Mouse (Mus musculus): ENCODE measurements at regions not wholly inside any gene's neighbourhood (a gene's known extent, or its start where the extent isn't known, plus 50 kb on each side); places are given as distances from the start of the nearest gene placed in this dataset.
A peak's percentile ranks its signal among the peaks of the same experiment; 100 is the strongest.
"Not testable (repeated sequence)": the region's sequence is repeated elsewhere in the genome, so short reads cannot be mapped to it uniquely, and the experiment has no call there.

GRCm38 (mm10) chr1:176504731-176505130, 229.6 kb upstream of the Pld5 start:
- not testable (repeated sequence) for DNase-seq (ENCODE audit: low spot score)

- no peak for DNase-seq (ENCODE audit: low spot score)
Measured at GRCm38 (mm10) chr1:176499010-176499650, 224.0 kb upstream of the Pld5 start.

- no peak for DNase-seq (ENCODE audit: low spot score)
Measured at GRCm38 (mm10) chr1:176468560-176468959, 193.4 kb upstream of the Pld5 start.

- no peak for DNase-seq (ENCODE audit: low spot score)
Measured at GRCm38 (mm10) chr1:176462125-176462524, 187.0 kb upstream of the Pld5 start.

- no peak for DNase-seq (ENCODE audit: low spot score)
Measured at GRCm38 (mm10) chr1:176446735-176447134, 171.6 kb upstream of the Pld5 start.

GRCm38 (mm10) chr1:176443712-176444111, 168.6 kb upstream of the Pld5 start:
- DNase-seq (ENCODE audit: low spot score), result no peak

GRCm38 (mm10) chr1:176440254-176440653, 165.1 kb upstream of the Pld5 start:
- DNase-seq (ENCODE audit: low spot score), result no peak

GRCm38 (mm10) chr1:176427835-176428234, 152.7 kb upstream of the Pld5 start:
- DNase-seq (ENCODE audit: low spot score), result no peak

GRCm38 (mm10) chr1:176427046-176427445, 151.9 kb upstream of the Pld5 start:
- no peak for DNase-seq (ENCODE audit: low spot score)

- no peak for DNase-seq (ENCODE audit: low spot score)
Measured at GRCm38 (mm10) chr1:176417251-176417650, 142.1 kb upstream of the Pld5 start.

GRCm38 (mm10) chr1:176404128-176404527, 129.0 kb upstream of the Pld5 start:
- DNase-seq (ENCODE audit: low spot score), result no peak

- DNase-seq (ENCODE audit: low spot score), result no peak
Measured at GRCm38 (mm10) chr1:176379645-176380044, 104.5 kb upstream of the Pld5 start.

GRCm38 (mm10) chr1:176366900-176367299, 91.8 kb upstream of the Pld5 start:
- no peak for DNase-seq (ENCODE audit: low spot score)

GRCm38 (mm10) chr1:176360957-176361356, 85.8 kb upstream of the Pld5 start:
- DNase-seq (ENCODE audit: low spot score), result no peak

- no peak for DNase-seq (ENCODE audit: low spot score)
Measured at GRCm38 (mm10) chr1:176359992-176360724, 85.0 kb upstream of the Pld5 start.

- peak; percentile 5 for DNase-seq (ENCODE audit: low spot score)
Measured at GRCm38 (mm10) chr1:176355342-176355741, 80.2 kb upstream of the Pld5 start.

GRCm38 (mm10) chr1:176354898-176355297, 79.8 kb upstream of the Pld5 start:
- DNase-seq (ENCODE audit: low spot score), result no peak

- no peak for DNase-seq (ENCODE audit: low spot score)
Measured at GRCm38 (mm10) chr1:176352706-176353105, 77.6 kb upstream of the Pld5 start.

- no peak for DNase-seq (ENCODE audit: low spot score)
Measured at GRCm38 (mm10) chr1:176349909-176350495, 74.9 kb upstream of the Pld5 start.

- no peak for DNase-seq (ENCODE audit: low spot score)
Measured at GRCm38 (mm10) chr1:176348129-176348528, 73.0 kb upstream of the Pld5 start.

- DNase-seq (ENCODE audit: low spot score), result no peak
Measured at GRCm38 (mm10) chr1:176331344-176331743, 56.2 kb upstream of the Pld5 start.

All from ovary, postnatal 36 days (tissue).